Mouse (Mus musculus): ENCODE data around the gene Rundc3a. TPM values are rescaled to one million over a fixed set of nuclear protein-coding genes. Genes with fewer than 3 reads are reported as not detected.

Gene Rundc3a
- polyA plus RNA-seq, 1 experiment from 2014 or later, result 1.3 TPM

DNA sequence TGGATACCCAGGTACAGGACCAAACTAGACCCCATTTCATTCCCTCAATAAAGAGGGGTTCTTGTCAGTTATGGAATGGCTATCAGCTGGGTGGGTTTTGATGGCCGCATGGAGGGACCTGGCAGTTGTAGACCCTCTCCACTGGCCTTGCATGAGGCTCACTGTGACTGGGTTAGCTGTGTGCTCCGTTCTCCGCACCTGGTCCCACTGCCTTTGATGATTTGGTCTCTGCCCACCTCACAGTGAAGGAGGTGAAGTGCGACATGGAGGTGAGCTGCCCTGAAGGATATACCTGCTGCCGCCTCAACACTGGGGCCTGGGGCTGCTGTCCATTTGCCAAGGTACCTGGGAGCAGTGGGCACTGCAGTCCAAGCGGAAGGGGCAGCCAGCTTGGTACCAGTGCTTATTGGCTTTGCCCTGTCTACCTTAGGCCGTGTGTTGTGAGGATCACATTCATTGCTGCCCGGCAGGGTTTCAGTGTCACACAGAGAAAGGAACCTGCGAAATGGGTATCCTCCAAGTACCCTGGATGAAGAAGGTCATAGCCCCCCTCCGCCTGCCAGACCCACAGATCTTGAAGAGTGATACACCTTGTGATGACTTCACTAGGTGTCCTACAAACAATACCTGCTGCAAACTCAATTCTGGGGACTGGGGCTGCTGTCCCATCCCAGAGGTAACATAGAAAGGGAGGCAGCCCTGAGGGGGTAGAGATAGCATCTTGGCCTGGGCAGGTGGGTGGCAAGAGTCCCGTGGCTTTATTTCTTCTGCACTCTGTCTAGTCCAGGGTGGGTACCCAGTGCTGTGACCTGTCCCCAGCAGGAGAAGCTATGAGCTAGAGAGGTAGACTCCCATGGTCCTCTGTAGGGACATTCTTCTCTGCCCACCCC, 41.9 kb downstream of the Rundc3a start:
- Histone ChIP-seq H3K4me3 (ENCODE audit: low read depth, low read length) (no peak overlapping the region), H3K36me3 (ENCODE audit: control insufficient read depth, insufficient read depth, low read length) (peaks cover 14% of the 10 kb centered on the region)

DNA sequence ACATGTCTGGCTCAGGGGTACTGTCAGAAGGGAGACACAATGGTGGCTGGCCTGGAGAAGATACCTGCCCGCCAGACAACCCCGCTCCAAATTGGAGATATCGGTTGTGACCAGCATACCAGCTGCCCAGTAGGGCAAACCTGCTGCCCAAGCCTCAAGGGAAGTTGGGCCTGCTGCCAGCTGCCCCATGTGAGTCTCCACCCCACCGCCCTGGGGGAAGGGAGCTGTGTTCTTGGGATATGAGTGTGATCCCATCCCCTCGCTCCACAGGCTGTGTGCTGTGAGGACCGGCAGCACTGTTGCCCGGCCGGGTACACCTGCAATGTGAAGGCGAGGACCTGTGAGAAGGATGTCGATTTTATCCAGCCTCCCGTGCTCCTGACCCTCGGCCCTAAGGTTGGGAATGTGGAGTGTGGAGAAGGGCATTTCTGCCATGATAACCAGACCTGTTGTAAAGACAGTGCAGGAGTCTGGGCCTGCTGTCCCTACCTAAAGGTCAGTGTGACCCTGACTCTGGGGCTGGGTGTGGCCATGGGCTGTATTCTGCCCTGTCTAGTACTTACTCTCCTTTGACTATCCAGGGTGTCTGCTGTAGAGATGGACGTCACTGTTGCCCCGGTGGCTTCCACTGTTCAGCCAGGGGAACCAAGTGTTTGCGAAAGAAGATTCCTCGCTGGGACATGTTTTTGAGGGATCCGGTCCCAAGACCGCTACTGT, 42.7 kb downstream of the Rundc3a start:
- Histone ChIP-seq H3K27ac (ENCODE audit: low read depth, low read length) (no peak overlapping the region), H3K36me3 (ENCODE audit: control insufficient read depth, insufficient read depth, low read length) (peaks cover 14% of the 10 kb centered on the region), H3K4me3 (ENCODE audit: low read depth, low read length) (no peak overlapping the region), H3K4me1 (ENCODE audit: control insufficient read depth, insufficient read depth, low read length) (peaks cover 27% of the 10 kb centered on the region), H3K9ac (ENCODE audit: low read depth, low read length) (0 out of 2 replicates have a peak overlapping the region, but pooled peaks have one; percentile 10), H3K27me3 (ENCODE audit: control insufficient read depth, insufficient read depth, low read length) (peaks cover 12% of the 10 kb centered on the region), H3K9me3 (replicated peaks; ENCODE audit: control insufficient read depth, low read length) (no peaks in the 10 kb centered on the region), H3K4me2 (no peak overlapping the region)
- 89% methylated on average over 18 of the region's 18 CpGs for WGBS (ENCODE audit: insufficient replicate concordance)
- no peak for ATAC-seq (replicated peaks; ENCODE audit: insufficient number of reproducible peaks, low FRiP score, low TSS enrichment)

More for the DNA sequence above, 41.9 kb downstream of the Rundc3a start:
- no peak overlapping the region for H3K27ac ChIP-seq (ENCODE audit: low read depth, low read length)
- WGBS (ENCODE audit: insufficient replicate concordance), result 86% methylated on average over 11 of the region's 11 CpGs
- peaks cover 12% of the 10 kb centered on the region for H3K27me3 ChIP-seq (ENCODE audit: control insufficient read depth, insufficient read depth, low read length)
- H3K9me3 ChIP-seq (replicated peaks; ENCODE audit: control insufficient read depth, low read length), result no peaks in the 10 kb centered on the region
- peaks cover 27% of the 10 kb centered on the region for H3K4me1 ChIP-seq (ENCODE audit: control insufficient read depth, insufficient read depth, low read length)
- ATAC-seq (replicated peaks; ENCODE audit: insufficient number of reproducible peaks, low FRiP score, low TSS enrichment), result no peak
- H3K9ac ChIP-seq (ENCODE audit: low read depth, low read length), result 0 out of 2 replicates have a peak overlapping the region, but pooled peaks have one; percentile 10
- no peak overlapping the region for H3K4me2 ChIP-seq

DNA sequence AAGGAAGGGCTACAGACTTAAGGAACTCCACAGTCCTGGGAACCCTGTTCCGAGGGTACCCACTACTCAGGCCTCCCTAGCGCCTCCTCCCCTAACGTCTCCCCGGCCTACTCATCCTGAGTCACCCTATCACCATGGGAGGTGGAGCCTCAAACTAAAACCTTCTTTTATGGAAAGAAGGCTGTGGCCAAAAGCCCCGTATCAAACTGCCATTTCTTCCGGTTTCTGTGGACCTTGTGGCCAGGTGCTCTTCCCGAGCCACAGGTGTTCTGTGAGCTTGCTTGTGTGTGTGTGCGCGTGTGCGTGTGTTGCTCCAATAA, 43.2 kb downstream of the Rundc3a start:
- no peaks in the 10 kb centered on the region for H3K9me3 ChIP-seq (replicated peaks; ENCODE audit: control insufficient read depth, low read length)
- H3K9ac ChIP-seq (ENCODE audit: low read depth, low read length), result no peak overlapping the region
- no peak overlapping the region for H3K4me3 ChIP-seq (ENCODE audit: low read depth, low read length)
- peaks cover 23% of the 10 kb centered on the region for H3K4me1 ChIP-seq (ENCODE audit: control insufficient read depth, insufficient read depth, low read length)
- 87% methylated on average over 10 of the region's 10 CpGs for WGBS (ENCODE audit: insufficient replicate concordance)
- peaks cover 12% of the 10 kb centered on the region for H3K27me3 ChIP-seq (ENCODE audit: control insufficient read depth, insufficient read depth, low read length)
- no peak for ATAC-seq (replicated peaks; ENCODE audit: insufficient number of reproducible peaks, low FRiP score, low TSS enrichment)
- no peak overlapping the region for H3K27ac ChIP-seq (ENCODE audit: low read depth, low read length)
- H3K36me3 ChIP-seq (ENCODE audit: control insufficient read depth, insufficient read depth, low read length), result peaks cover 16% of the 10 kb centered on the region
- H3K4me2 ChIP-seq, result no peak overlapping the region

GRCm38 (mm10) chr11:102437120-102438061, 44.2 kb downstream of the Rundc3a start:
- peak overlapping the region; percentile 70 for H3K9ac ChIP-seq (ENCODE audit: low read depth, low read length)
- H3K4me2 ChIP-seq, result peak overlapping the region; percentile 98
- peak overlapping the region; percentile 58 for H3K4me3 ChIP-seq (ENCODE audit: low read depth, low read length)
- H3K36me3 ChIP-seq (ENCODE audit: control insufficient read depth, insufficient read depth, low read length), result peaks cover 16% of the 10 kb centered on the region
- H3K27me3 ChIP-seq (ENCODE audit: control insufficient read depth, insufficient read depth, low read length), result peaks cover 12% of the 10 kb centered on the region
- WGBS (ENCODE audit: insufficient replicate concordance), result 10% methylated on average over 86 of the region's 87 CpGs
- peaks cover 16% of the 10 kb centered on the region for H3K4me1 ChIP-seq (ENCODE audit: control insufficient read depth, insufficient read depth, low read length)
- ATAC-seq (replicated peaks; ENCODE audit: insufficient number of reproducible peaks, low FRiP score, low TSS enrichment), result peak; percentile 66; the same call in 1 of the 2 replicates
- H3K27ac ChIP-seq (ENCODE audit: low read depth, low read length), result peak overlapping the region; percentile 50
- no peaks in the 10 kb centered on the region for H3K9me3 ChIP-seq (replicated peaks; ENCODE audit: control insufficient read depth, low read length)

DNA sequence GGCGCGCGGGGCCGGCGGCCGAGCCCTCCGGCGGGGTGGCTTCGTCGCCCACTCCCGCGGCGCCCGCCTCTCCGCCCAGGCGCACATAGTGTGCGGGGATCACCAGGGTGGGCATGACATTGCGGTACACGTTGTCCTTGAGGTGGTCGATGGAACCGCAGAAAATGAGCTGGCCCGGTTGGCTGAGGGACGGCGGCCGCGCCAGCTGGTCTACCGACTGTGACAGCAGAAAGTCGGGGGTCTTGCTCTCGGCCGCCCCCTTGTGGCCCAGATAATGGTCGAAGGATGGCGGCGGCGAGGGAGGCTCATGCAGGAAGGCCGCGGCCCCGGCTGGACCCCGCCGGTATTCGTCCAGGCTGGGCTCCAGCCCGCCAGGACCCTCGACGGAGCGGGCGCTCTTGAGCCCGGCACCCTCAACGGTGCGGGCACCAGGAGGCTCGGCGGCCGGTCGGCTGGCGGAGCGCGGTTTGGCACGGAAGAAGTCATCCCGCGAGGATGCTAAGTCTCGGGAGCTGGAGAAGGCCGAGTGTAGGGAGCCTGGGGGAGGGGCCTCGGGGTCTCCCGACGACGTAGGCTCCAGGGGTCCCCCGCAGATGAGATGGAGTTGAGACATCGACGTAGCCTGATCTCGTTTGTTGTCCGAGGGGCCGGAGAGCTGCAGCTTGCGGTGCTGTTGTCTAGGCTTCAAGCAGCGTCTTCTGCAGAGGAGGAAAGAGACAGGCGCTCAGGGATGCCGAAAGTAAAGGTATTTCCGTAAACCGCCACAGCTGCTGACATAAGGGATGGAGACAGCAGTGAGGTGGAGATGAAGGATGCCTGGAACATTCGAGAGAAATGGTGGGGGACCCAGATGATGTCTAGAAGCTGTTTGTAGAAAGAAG, 45.2 kb downstream of the Rundc3a start:
- Histone ChIP-seq H3K4me1 (ENCODE audit: control insufficient read depth, insufficient read depth, low read length) (peaks cover 16% of the 10 kb centered on the region), H3K27me3 (ENCODE audit: control insufficient read depth, insufficient read depth, low read length) (peaks cover 12% of the 10 kb centered on the region), H3K36me3 (ENCODE audit: control insufficient read depth, insufficient read depth, low read length) (peaks cover 21% of the 10 kb centered on the region), H3K9ac (ENCODE audit: low read depth, low read length) (peak overlapping the region; percentile 70), H3K9me3 (replicated peaks; ENCODE audit: control insufficient read depth, low read length) (no peaks in the 10 kb centered on the region), H3K4me3 (ENCODE audit: low read depth, low read length) (peak overlapping the region; percentile 58), H3K4me2 (peak overlapping the region; percentile 98), H3K27ac (ENCODE audit: low read depth, low read length) (no peak overlapping the region)
- WGBS (ENCODE audit: insufficient replicate concordance), result 10% methylated on average over 72 of the region's 77 CpGs
- no peak; the same call in 1 of the 2 replicates for ATAC-seq (replicated peaks; ENCODE audit: insufficient number of reproducible peaks, low FRiP score, low TSS enrichment)

GRCm38 (mm10) chr11:102439093-102440082, 46.2 kb downstream of the Rundc3a start:
- peaks cover 25% of the 10 kb centered on the region for H3K4me1 ChIP-seq (ENCODE audit: control insufficient read depth, insufficient read depth, low read length)
- peaks cover 21% of the 10 kb centered on the region for H3K36me3 ChIP-seq (ENCODE audit: control insufficient read depth, insufficient read depth, low read length)
- H3K4me2 ChIP-seq, result peak overlapping the region; percentile 98; the same call in 1 of the 2 replicates
- H3K27me3 ChIP-seq (ENCODE audit: control insufficient read depth, insufficient read depth, low read length), result peaks cover 12% of the 10 kb centered on the region
- no peak overlapping the region for H3K27ac ChIP-seq (ENCODE audit: low read depth, low read length)
- H3K4me3 ChIP-seq (ENCODE audit: low read depth, low read length), result peak overlapping the region; percentile 58
- ATAC-seq (replicated peaks; ENCODE audit: insufficient number of reproducible peaks, low FRiP score, low TSS enrichment), result no peak
- 77% methylated on average over 14 of the region's 14 CpGs for WGBS (ENCODE audit: insufficient replicate concordance)
- no peaks in the 10 kb centered on the region for H3K9me3 ChIP-seq (replicated peaks; ENCODE audit: control insufficient read depth, low read length)
- H3K9ac ChIP-seq (ENCODE audit: low read depth, low read length), result no peak overlapping the region

DNA sequence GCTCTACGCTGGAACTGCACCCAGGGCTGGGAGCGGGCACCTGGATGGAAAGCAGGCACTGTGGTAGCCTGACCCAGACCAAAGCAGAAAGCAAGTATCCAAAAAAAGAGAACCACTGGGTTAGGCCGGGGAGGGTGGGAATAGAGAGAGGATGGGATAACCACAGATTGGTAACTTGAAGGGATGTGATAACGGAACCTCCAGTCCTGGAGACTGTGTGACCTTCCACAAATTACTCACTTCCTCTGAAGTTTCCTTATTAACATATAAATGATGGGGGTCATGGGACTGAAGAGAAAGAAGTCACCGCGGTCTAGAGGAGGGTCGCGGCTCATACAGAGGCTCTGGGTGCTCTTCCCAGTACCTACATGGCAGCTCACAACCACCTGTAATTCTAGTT, 47.1 kb downstream of the Rundc3a start:
- 86% methylated on average over 8 of the region's 8 CpGs for WGBS (ENCODE audit: insufficient replicate concordance)
- H3K4me1 ChIP-seq (ENCODE audit: control insufficient read depth, insufficient read depth, low read length), result peaks cover 34% of the 10 kb centered on the region
- ATAC-seq (replicated peaks; ENCODE audit: insufficient number of reproducible peaks, low FRiP score, low TSS enrichment), result no peak
- no peak overlapping the region for H3K4me2 ChIP-seq
- H3K4me3 ChIP-seq (ENCODE audit: low read depth, low read length), result no peak overlapping the region
- H3K36me3 ChIP-seq (ENCODE audit: control insufficient read depth, insufficient read depth, low read length), result peaks cover 17% of the 10 kb centered on the region
- H3K9ac ChIP-seq (ENCODE audit: low read depth, low read length), result no peak overlapping the region
- H3K9me3 ChIP-seq (replicated peaks; ENCODE audit: control insufficient read depth, low read length), result no peaks in the 10 kb centered on the region
- peaks cover 12% of the 10 kb centered on the region for H3K27me3 ChIP-seq (ENCODE audit: control insufficient read depth, insufficient read depth, low read length)
- H3K27ac ChIP-seq (ENCODE audit: low read depth, low read length), result no peak overlapping the region

Measured in heart, embryonic 11.5 days (tissue).